Comparison of ENCODE assay signal across 27 mouse cellular contexts in the genomic region with DNA sequence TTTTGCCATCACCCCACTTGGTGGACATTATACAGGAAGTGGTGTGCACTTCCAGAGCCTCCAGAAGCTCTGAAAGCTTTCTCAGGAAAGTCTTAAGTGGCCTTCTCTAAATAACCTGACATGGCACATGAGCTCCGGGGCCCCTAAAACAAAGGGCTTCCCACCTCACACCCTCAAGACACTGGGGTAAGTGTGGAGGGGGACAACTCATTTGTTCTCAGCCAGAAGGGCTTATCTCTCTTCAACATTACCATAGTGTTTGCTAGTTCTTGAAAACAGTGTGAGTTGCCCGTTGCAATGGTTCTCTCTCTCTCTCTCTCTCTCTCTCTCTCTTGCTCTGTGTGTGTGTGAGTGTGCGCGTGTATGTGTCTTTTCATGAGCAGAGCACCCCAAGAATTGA.
DNase-seq lines count a peak whose midpoint lies in the region; ATAC-seq and TF ChIP-seq lines count a peak whose summit lies in the region.
"Had no signal": no experiment of that assay in that cellular context is flagged by ENCODE, and none has a peak within 500 bp of the region (broad histone marks: within the 10 kb centered on the region; RNA-seq: fewer than 3 reads in every experiment).

No protein-coding gene starts in this region.

- H3K79me2 ChIP-seq in MEL (ENCODE audit: control insufficient read depth, insufficient read depth, low read length, poor library complexity), result no peaks in the 10 kb centered on the region

- 72% methylated on average over 4 of the region's 4 CpGs for WGBS in intestine, embryonic 14.5 days
- WGBS in intestine, postnatal 0 days, result 72% methylated on average over 4 of the region's 4 CpGs
- 27% methylated on average over 4 of the region's 4 CpGs for WGBS in liver, embryonic 14.5 days (ENCODE audit: insufficient replicate concordance)

- H3K4me2 ChIP-seq in intestine, embryonic 14.5 days (ENCODE audit: low read length), result no peak overlapping the region
- H3K4me2 ChIP-seq in intestine, postnatal 0 days (replicated peaks; ENCODE audit: low read depth), result no peak overlapping the region
- no peak overlapping the region for H3K4me2 ChIP-seq in liver, embryonic 14.5 days (ENCODE audit: low read depth)
- H3K4me2 ChIP-seq: embryonic facial prominence, embryonic 13.5 days; forebrain, embryonic 13.5 days; heart, embryonic 12.5 days; heart, embryonic 15.5 days; hindbrain, embryonic 12.5 days; hindbrain, embryonic 15.5 days had no signal

- H3K9me3 ChIP-seq in intestine, embryonic 14.5 days (ENCODE audit: control insufficient read depth, low read length), result no peaks in the 10 kb centered on the region
- H3K9me3 ChIP-seq in intestine, postnatal 0 days (ENCODE audit: control insufficient read depth), result no peaks in the 10 kb centered on the region
- no peaks in the 10 kb centered on the region for H3K9me3 ChIP-seq in G1E (replicated peaks)
- H3K9me3 ChIP-seq in MEL (replicated peaks; ENCODE audit: insufficient read depth, low read length), result no peaks in the 10 kb centered on the region
- no peaks in the 10 kb centered on the region for H3K9me3 ChIP-seq in liver, embryonic 14.5 days (ENCODE audit: control insufficient read depth, low read length)
- H3K9me3 ChIP-seq: embryonic facial prominence, embryonic 13.5 days; forebrain, embryonic 10.5 days; forebrain, embryonic 13.5 days; heart, embryonic 12.5 days; heart, embryonic 15.5 days; hindbrain, embryonic 12.5 days; hindbrain, embryonic 15.5 days had no signal

- ATAC-seq in intestine, embryonic 14.5 days (replicated peaks; ENCODE audit: low FRiP score, low TSS enrichment, low read depth), result no peak
- ATAC-seq in intestine, postnatal 0 days, result no peak
- peak; percentile 34 for ATAC-seq in G1E (ENCODE audit: extremely low read depth, insufficient number of reproducible peaks, low FRiP score, poor library complexity, severe bottlenecking)
- ATAC-seq in liver, embryonic 14.5 days (ENCODE audit: insufficient read depth), result peak; percentile 19; the same call in 1 of the 2 replicates
- ATAC-seq: CD4-positive, CD25-positive, alpha-beta regulatory T cell, adult 4 months; forebrain, embryonic 13.5 days; forebrain, embryonic 16.5 days; Patski had no signal

- no peak overlapping the region for H3K4me3 ChIP-seq in intestine, embryonic 14.5 days (ENCODE audit: low read depth, low read length)
- H3K4me3 ChIP-seq in intestine, postnatal 0 days (ENCODE audit: low read depth, low read length), result no peak overlapping the region
- H3K4me3 ChIP-seq in G1E (ENCODE audit: low read depth, low read length), result no peak overlapping the region
- no peak overlapping the region for H3K4me3 ChIP-seq in MEL (ENCODE audit: control insufficient read depth in 1 of 2, insufficient read depth in 1 of 2, low read depth in 2 of 2, low read length in 2 of 2)
- H3K4me3 ChIP-seq in liver, embryonic 14.5 days (ENCODE audit: insufficient read depth in 1 of 2, low read depth in 2 of 2, low read length in 2 of 2), result no peak overlapping the region
- H3K4me3 ChIP-seq: embryonic facial prominence, embryonic 13.5 days; erythroblast, embryonic 14.5 days; forebrain, embryonic 10.5 days; forebrain, embryonic 13.5 days; heart, embryonic 12.5 days; heart, embryonic 15.5 days; hindbrain, embryonic 12.5 days; hindbrain, embryonic 15.5 days had no signal

- H3K27me3 ChIP-seq in intestine, embryonic 14.5 days (replicated peaks; ENCODE audit: control insufficient read depth, insufficient read depth, low read length), result no peaks in the 10 kb centered on the region
- H3K27me3 ChIP-seq in intestine, postnatal 0 days (replicated peaks; ENCODE audit: control insufficient read depth, insufficient read depth, low read length), result no peaks in the 10 kb centered on the region
- H3K27me3 ChIP-seq in G1E (ENCODE audit: insufficient read depth, low read length) (peaks cover 2% of the 10 kb centered on the region; the same call in 1 of the 2 replicates), MEL (ENCODE audit: control insufficient read depth in 1 of 2, insufficient read depth in 2 of 2, low read length in 2 of 2) (no peaks in the 10 kb centered on the region)
- no peaks in the 10 kb centered on the region for H3K27me3 ChIP-seq in liver, embryonic 14.5 days (ENCODE audit: control insufficient read depth, insufficient read depth, low read length)
- H3K27me3 ChIP-seq: embryonic facial prominence, embryonic 13.5 days; forebrain, embryonic 13.5 days; heart, embryonic 12.5 days; heart, embryonic 15.5 days; hindbrain, embryonic 12.5 days; hindbrain, embryonic 15.5 days; Patski had no signal

- peak in 1 of 2 experiments; percentile 39; a peak in 2 of 4 replicates for TF ChIP-seq EP300 in MEL (IDR thresholded peaks at IDR 0.05; ENCODE audit: low read depth in 1 of 2, low read length in 2 of 2)
- no peak for TF ChIP-seq EP300 in liver, embryonic 14.5 days (IDR thresholded peaks at IDR 0.05; ENCODE audit: low read depth)

- TF ChIP-seq RAD21 in MEL (IDR thresholded peaks at IDR 0.05; ENCODE audit: low read depth, low read length), result no peak

- no peak overlapping the region for H3K27ac ChIP-seq in intestine, embryonic 14.5 days (ENCODE audit: low read depth)
- H3K27ac ChIP-seq in intestine, postnatal 0 days (ENCODE audit: low read depth, low read length), result no peak overlapping the region
- H3K27ac ChIP-seq in MEL (ENCODE audit: control insufficient read depth, low read depth, low read length), result no peak overlapping the region
- no peak overlapping the region for H3K27ac ChIP-seq in liver, embryonic 14.5 days
- H3K27ac ChIP-seq: embryonic facial prominence, embryonic 13.5 days; forebrain, embryonic 10.5 days; forebrain, embryonic 13.5 days; heart, embryonic 15.5 days; hindbrain, embryonic 12.5 days; hindbrain, embryonic 15.5 days had no signal

- peaks cover 8% of the 10 kb centered on the region; the same call in 1 of the 2 replicates for H3K4me1 ChIP-seq in intestine, embryonic 14.5 days (replicated peaks; ENCODE audit: control insufficient read depth, insufficient read depth, low read length)
- H3K4me1 ChIP-seq in intestine, postnatal 0 days (replicated peaks; ENCODE audit: control insufficient read depth, insufficient read depth, low read length), result peaks cover 2% of the 10 kb centered on the region; the same call in 1 of the 2 replicates
- H3K4me1 ChIP-seq in G1E (ENCODE audit: insufficient read depth, low read depth, low read length) (peaks cover 33% of the 10 kb centered on the region), MEL (ENCODE audit: control insufficient read depth in 1 of 2, insufficient read depth in 2 of 2, low read length in 2 of 2) (peaks cover 5 to 31% of the 10 kb centered on the region in 2 experiments)
- H3K4me1 ChIP-seq in liver, embryonic 14.5 days (replicated peaks; ENCODE audit: control insufficient read depth in 2 of 2, insufficient read depth in 2 of 2, low read length in 1 of 2), result peaks cover 15 to 29% of the 10 kb centered on the region in 2 experiments

- no peak overlapping the region for H3K9ac ChIP-seq in intestine, embryonic 14.5 days (ENCODE audit: low read length)
- H3K9ac ChIP-seq in intestine, postnatal 0 days (ENCODE audit: low read depth, low read length), result no peak overlapping the region
- H3K9ac ChIP-seq in MEL (ENCODE audit: control insufficient read depth, low read depth, low read length, poor library complexity, severe bottlenecking), result no peak overlapping the region
- H3K9ac ChIP-seq in liver, embryonic 14.5 days (replicated peaks), result no peak overlapping the region
- H3K9ac ChIP-seq: embryonic facial prominence, embryonic 13.5 days; forebrain, embryonic 13.5 days; heart, embryonic 12.5 days; heart, embryonic 15.5 days; hindbrain, embryonic 12.5 days; hindbrain, embryonic 15.5 days had no signal

- TF ChIP-seq POLR2A in MEL (IDR thresholded peaks at IDR 0.05; ENCODE audit: control insufficient read depth in 1 of 2, insufficient read depth in 1 of 2, low read depth in 1 of 2, low read length in 2 of 2, poor library complexity in 1 of 2), result no peak

- no peaks in the 10 kb centered on the region for H3K36me3 ChIP-seq in intestine, embryonic 14.5 days (ENCODE audit: control insufficient read depth, insufficient read depth, low read length)
- no peaks in the 10 kb centered on the region for H3K36me3 ChIP-seq in intestine, postnatal 0 days (ENCODE audit: control insufficient read depth, insufficient read depth)
- H3K36me3 ChIP-seq in G1E (replicated peaks) (no peaks in the 10 kb centered on the region), MEL (ENCODE audit: control insufficient read depth in 1 of 2, insufficient read depth in 2 of 2, low read length in 2 of 2) (peaks cover 0 to 12% of the 10 kb centered on the region in 2 experiments; a peak in 2 of 4 replicates)
- H3K36me3 ChIP-seq in liver, embryonic 14.5 days (replicated peaks; ENCODE audit: control insufficient read depth, insufficient read depth, low read depth), result no peaks in the 10 kb centered on the region
- H3K36me3 ChIP-seq: embryonic facial prominence, embryonic 13.5 days; forebrain, embryonic 10.5 days; heart, embryonic 12.5 days; heart, embryonic 15.5 days; hindbrain, embryonic 12.5 days; hindbrain, embryonic 15.5 days had no signal

- peak; percentile 10 for DNase-seq in intestine, embryonic 14.5 days (ENCODE audit: low spot score)
- DNase-seq in G1E (ENCODE audit: low spot score), result no peak
- peak; percentile 36 for DNase-seq in MEL (ENCODE audit: low read depth, low spot score)
- no peak for DNase-seq in liver, embryonic 14.5 days (ENCODE audit: low read depth in 3 of 3, low spot score in 3 of 3)
- no peak for DNase-seq in retina, embryonic 14.5 days (ENCODE audit: low spot score)
- DNase-seq in kidney, postnatal 4 days, result no peak
- DNase-seq in spleen, postnatal 10 days (ENCODE audit: low spot score in 2 of 2), result no peak
- DNase-seq: adrenal gland, postnatal 10 days; adrenal gland, postnatal 36 days; cerebellum, adult 18-20 months; cerebellum, adult 9-10 months; cerebellum, postnatal 14 days; gastrocnemius, postnatal 10 days; gastrocnemius, postnatal 36 days; heart, postnatal 10 days had no signal

- no peak for TF ChIP-seq CTCF in intestine, postnatal 0 days (IDR thresholded peaks at IDR 0.05; ENCODE audit: low read depth)
- TF ChIP-seq CTCF in G1E (IDR thresholded peaks at IDR 0.05; ENCODE audit: low read depth, low read length), result no peak
- TF ChIP-seq CTCF in MEL (IDR thresholded peaks at IDR 0.05 in 2 of 3, conservative IDR thresholded peaks at IDR 0.05 in 1 of 3; ENCODE audit: control insufficient read depth in 1 of 3, insufficient read depth in 1 of 3, low read depth in 2 of 3, low read length in 3 of 3, poor library complexity in 1 of 3, severe bottlenecking in 1 of 3), result no peak
- no peak for TF ChIP-seq CTCF in liver, embryonic 14.5 days (IDR thresholded peaks at IDR 0.05; ENCODE audit: low read depth)

TF ChIP-seq in MEL, 35 proteins besides CTCF, POLR2A, EP300 and RAD21 (continues in another document):
- TF ChIP-seq USF2 (IDR thresholded peaks at IDR 0.05; ENCODE audit: borderline replicate concordance in 1 of 2, insufficient read depth in 1 of 2, low read depth in 1 of 2, low read length in 2 of 2) (no peak), CHD2 (IDR thresholded peaks at IDR 0.05; ENCODE audit: low read length) (no peak), MAX (IDR thresholded peaks at IDR 0.05; ENCODE audit: low read length) (no peak), ZNF384 (IDR thresholded peaks at IDR 0.05; ENCODE audit: low read depth, low read length) (no peak), SIN3A (IDR thresholded peaks at IDR 0.05; ENCODE audit: low read length) (no peak), E2F4 (IDR thresholded peaks at IDR 0.05; ENCODE audit: borderline replicate concordance, low read depth, low read length) (no peak)

Comparison
In these comparisons a context has a peak if more than half of its experiments do, and no peak if none do; other contexts are left out.
1. ATAC-seq: peak in G1E (single experiment) and liver, embryonic 14.5 days (single experiment); none in intestine, embryonic 14.5 days (single experiment) and intestine, postnatal 0 days (single experiment).
2. DNase-seq: peak in intestine, embryonic 14.5 days (single experiment) and MEL (single experiment); none in G1E (single experiment), liver, embryonic 14.5 days (0 of 3), retina, embryonic 14.5 days (single experiment), kidney, postnatal 4 days (0 of 2) and spleen, postnatal 10 days (0 of 2).